Mouse (Mus musculus) MEL-GATA-1-ER (cell line): ENCODE measurements around the gene Ramp2.

Source experiments
- DNase-seq: peaks from one replicate; pipeline ENCODE4 v3.0.0-alpha.2; 2012; ENCODE audit warnings: low read depth; ENCODE audit errors: extremely low read depth

The Ramp2 gene

GRCm38 (mm10) chr11:101235429-101235828 is 10.4 kb upstream of the Ramp2 start:
- no peak for DNase-seq

- no peak for DNase-seq
Measured at GRCm38 (mm10) chr11:101236782-101237181, 9.0 kb upstream of the Ramp2 start.

- no peak for DNase-seq
Measured at GRCm38 (mm10) chr11:101238071-101238647, 7.7 kb upstream of the Ramp2 start.

- no peak for DNase-seq
Measured at GRCm38 (mm10) chr11:101245071-101245470, 757 bp upstream of the Ramp2 start.

- DNase-seq, result no peak
Measured at GRCm38 (mm10) chr11:101246702-101247012, 829 bp downstream of the Ramp2 start.

- DNase-seq, result no peak
Measured at GRCm38 (mm10) chr11:101247521-101248030, 1.7 kb downstream of the Ramp2 start.

GRCm38 (mm10) chr11:101248258-101248994 is 2.6 kb downstream of the Ramp2 start:
- DNase-seq, result no peak

GRCm38 (mm10) chr11:101251031-101251430 is 5.2 kb downstream of the Ramp2 start:
- DNase-seq, result no peak

- no peak for DNase-seq
Measured at GRCm38 (mm10) chr11:101252941-101253340, 7.1 kb downstream of the Ramp2 start.

- peak; percentile 81 for DNase-seq
Measured at GRCm38 (mm10) chr11:101253613-101254389, 8.0 kb downstream of the Ramp2 start, which contains the start of gene Vps25. Gene Vps25, plus strand, starts transcription at chr11:101253707.

GRCm38 (mm10) chr11:101255826-101256775 is 10.3 kb downstream of the Ramp2 start:
- no peak for DNase-seq

GRCm38 (mm10) chr11:101259261-101259712 is 13.5 kb downstream of the Ramp2 start:
- no peak for DNase-seq

- DNase-seq, result peak; percentile 59
Measured at GRCm38 (mm10) chr11:101259948-101260825, 14.4 kb downstream of the Ramp2 start, which contains the start of gene Wnk4. Gene Wnk4, plus strand, starts transcription at chr11:101260567.

- no peak for DNase-seq
Measured at GRCm38 (mm10) chr11:101260826-101261380, 15.1 kb downstream of the Ramp2 start.

- DNase-seq, result no peak
Measured at GRCm38 (mm10) chr11:101262272-101262967, 16.6 kb downstream of the Ramp2 start.

- DNase-seq, result no peak
Measured at GRCm38 (mm10) chr11:101263138-101263988, 17.5 kb downstream of the Ramp2 start.

- DNase-seq, result no peak
Measured at GRCm38 (mm10) chr11:101263989-101264280, 18.1 kb downstream of the Ramp2 start.

GRCm38 (mm10) chr11:101264954-101265471 is 19.2 kb downstream of the Ramp2 start:
- DNase-seq, result no peak
